Mouse (Mus musculus) liver, adult 2 months (tissue): ENCODE measurements around the gene Il20ra.

Experiments
- CTCF ChIP-seq: fragments of 200-500 bp; IDR thresholded peaks from 2 replicates; pipeline ENCODE4 v1.5.1; 2011; ENCODE audit warnings: low read depth, low read length, control low read depth
- POLR2A ChIP-seq: fragments of 200-500 bp; IDR thresholded peaks from 2 replicates; pipeline ENCODE4 v1.6.1; 2011; ENCODE audit warnings: low read length, control low read depth; ENCODE audit not compliant: insufficient read depth; ENCODE audit errors: extremely low read depth

- TF ChIP-seq CTCF (no peak), POLR2A (no peak)
Observed at GRCm38 (mm10) chr10:19765459-19765858, 53.1 kb downstream of the Il20ra start.
